Mouse (Mus musculus) liver, embryonic 16.5 days (tissue): ENCODE data around the gene Isyna1. TPM values are rescaled to one million over a fixed set of nuclear protein-coding genes. Genes with fewer than 3 reads are reported as not detected.
"Not testable (repeated sequence)": the region's sequence is repeated elsewhere in the genome, so short reads cannot be mapped to it uniquely, and the experiment has no call there.

Experiments
- ATAC-seq: fragments of 200-750 bp; cut with Nextera tagmentation; 2 replicates; pipeline ENCODE4 v1.8.0; 2017; ENCODE audit warnings: low read depth, mild to moderate bottlenecking, moderate number of reproducible peaks, moderate library complexity
- H3K27ac ChIP-seq: fragments of 300-500 bp; sonication (generic); 2 replicates; pipeline ENCODE4 v1.5.1; 2014; ENCODE audit warnings: mild to moderate bottlenecking, low read length
- H3K27me3 ChIP-seq: fragments of 300-500 bp; sonication (generic); 2 replicates; pipeline ENCODE4 v1.6.1; 2014; ENCODE audit warnings: low read depth, low read length, mixed read lengths; ENCODE audit not compliant: control insufficient read depth, insufficient read depth
- H3K36me3 ChIP-seq: fragments of 300-500 bp; sonication (generic); 2 replicates; pipeline ENCODE4 v1.6.1; 2014; ENCODE audit warnings: mild to moderate bottlenecking; ENCODE audit not compliant: control insufficient read depth, insufficient read depth
- H3K4me1 ChIP-seq: fragments of 300-500 bp; sonication (generic); 2 replicates; pipeline ENCODE4 v1.6.1; 2014; ENCODE audit warnings: low read depth, low read length, mixed read lengths; ENCODE audit not compliant: control insufficient read depth
- H3K4me2 ChIP-seq: fragments of 300-500 bp; sonication (generic); 2 replicates; pipeline ENCODE4 v1.6.1; 2014; ENCODE audit warnings: low read depth, low read length, mixed read lengths
- H3K4me3 ChIP-seq: fragments of 300-500 bp; sonication (generic); 2 replicates; pipeline ENCODE4 v1.5.1; 2014; ENCODE audit warnings: low read depth, mild to moderate bottlenecking, low read length
- H3K9ac ChIP-seq: fragments of 300-500 bp; sonication (generic); 2 replicates; pipeline ENCODE4 v1.6.1; 2014; ENCODE audit warnings: low read depth, low read length
- H3K9me3 ChIP-seq: fragments of 300-500 bp; sonication (generic); replicated peaks from 2 replicates; pipeline ENCODE4 v1.6.1; 2016; ENCODE audit warnings: low read length; ENCODE audit not compliant: control insufficient read depth
- WGBS: fragments of 180-500 bp; shearing (Covaris S2); extraction: QIAGEN DNeasy Blood & Tissue Kit; methylation state at CpG from one replicate; pipeline ENCODE4 v1.1.7; 2014; ENCODE audit not compliant: insufficient replicate concordance; 5-methylcytosine and 5-hydroxymethylcytosine counted together
- polyA plus RNA-seq: library from polyadenylated mRNA; unstranded; fragments of >200 nt; fragmentation: Nextera tagmentation; extraction: Ambion mirVana; gene quantifications from 2 replicates; pipeline ENCODE4 v1.2.1, GENCODE M21; 2015

The Isyna1 gene
- polyA plus RNA-seq, 1 experiment from 2014 or later, result 35.0 TPM

- H3K9me3 ChIP-seq, H3K9ac ChIP-seq, H3K4me2 ChIP-seq, ATAC-seq, H3K27me3 ChIP-seq, H3K4me1 ChIP-seq, H3K27ac ChIP-seq, H3K4me3 ChIP-seq: not testable (repeated sequence)
- WGBS, result 74% methylated on average over 4 of the region's 4 CpGs
- peaks cover 27% of the 10 kb centered on the region for H3K36me3 ChIP-seq
These were observed 6.2 kb upstream of the Isyna1 start for GRCm38 (mm10) chr8:70587955-70588354.

GRCm38 (mm10) chr8:70591569-70591968, 2.6 kb upstream of the Isyna1 start:
- 91% methylated on average over 12 of the region's 12 CpGs for WGBS
- Histone ChIP-seq H3K36me3 (peaks cover 11% of the 10 kb centered on the region), H3K27me3 (no peaks in the 10 kb centered on the region), H3K9ac (no peak overlapping the region), H3K9me3 (no peaks in the 10 kb centered on the region), H3K27ac (no peak overlapping the region), H3K4me2 (no peak overlapping the region), H3K4me1 (peaks cover 32% of the 10 kb centered on the region), H3K4me3 (no peak overlapping the region)
- no peak for ATAC-seq

GRCm38 (mm10) chr8:70593173-70593572, 1.0 kb upstream of the Isyna1 start:
- ATAC-seq, result no peak
- H3K9ac ChIP-seq, result no peak overlapping the region
- H3K36me3 ChIP-seq, result peaks cover 11% of the 10 kb centered on the region
- peak overlapping the region; percentile 100; the same call in 1 of the 2 replicates for H3K4me2 ChIP-seq
- 63% methylated on average over 8 of the region's 8 CpGs for WGBS
- peak overlapping the region; percentile 69; the same call in 1 of the 2 replicates for H3K4me3 ChIP-seq
- peak overlapping the region; percentile 63 for H3K27ac ChIP-seq
- no peaks in the 10 kb centered on the region for H3K9me3 ChIP-seq
- peaks cover 36% of the 10 kb centered on the region for H3K4me1 ChIP-seq
- no peaks in the 10 kb centered on the region for H3K27me3 ChIP-seq

- H3K9ac ChIP-seq, result peak overlapping the region; percentile 68
- H3K27me3 ChIP-seq, result no peaks in the 10 kb centered on the region
- H3K4me2 ChIP-seq, result peak overlapping the region; percentile 100
- H3K4me3 ChIP-seq, result peak overlapping the region; percentile 69
- H3K4me1 ChIP-seq, result peaks cover 41% of the 10 kb centered on the region
- 9% methylated on average over 82 of the region's 82 CpGs for WGBS
- peak overlapping the region; percentile 63 for H3K27ac ChIP-seq
- no peaks in the 10 kb centered on the region for H3K9me3 ChIP-seq
- H3K36me3 ChIP-seq, result peaks cover 11% of the 10 kb centered on the region
- peak; percentile 5 for ATAC-seq
These were observed 720 bp downstream of the Isyna1 start for GRCm38 (mm10) chr8:70594621-70595564.

GRCm38 (mm10) chr8:70595811-70596210, 1.6 kb downstream of the Isyna1 start:
- Histone ChIP-seq H3K27ac (no peak overlapping the region), H3K9me3 (no peaks in the 10 kb centered on the region), H3K4me3 (no peak overlapping the region), H3K27me3 (no peaks in the 10 kb centered on the region), H3K36me3 (peaks cover 7% of the 10 kb centered on the region), H3K4me2 (no peak overlapping the region), H3K4me1 (peaks cover 48% of the 10 kb centered on the region), H3K9ac (no peak overlapping the region)
- 85% methylated on average over 12 of the region's 12 CpGs for WGBS
- ATAC-seq, result no peak

- no peak for ATAC-seq
- H3K4me2 ChIP-seq, result no peak overlapping the region
- WGBS, result 86% methylated on average over 18 of the region's 18 CpGs
- peaks cover 7% of the 10 kb centered on the region for H3K36me3 ChIP-seq
- no peak overlapping the region for H3K9ac ChIP-seq
- no peak overlapping the region for H3K4me3 ChIP-seq
- H3K27me3 ChIP-seq, result no peaks in the 10 kb centered on the region
- no peaks in the 10 kb centered on the region for H3K9me3 ChIP-seq
- H3K27ac ChIP-seq, result no peak overlapping the region
- H3K4me1 ChIP-seq, result peaks cover 52% of the 10 kb centered on the region
These were observed 2.0 kb downstream of the Isyna1 start for GRCm38 (mm10) chr8:70596216-70596615.

- no peak for ATAC-seq
- no peak overlapping the region for H3K27ac ChIP-seq
- H3K36me3 ChIP-seq, result peaks cover under 1% of the 10 kb centered on the region; the same call in 1 of the 2 replicates
- H3K4me2 ChIP-seq, result no peak overlapping the region
- H3K9me3 ChIP-seq, result no peaks in the 10 kb centered on the region; the same call in 1 of the 2 replicates
- H3K9ac ChIP-seq, result no peak overlapping the region
- no peaks in the 10 kb centered on the region for H3K27me3 ChIP-seq
- peaks cover 58% of the 10 kb centered on the region for H3K4me1 ChIP-seq
- WGBS, result 80% methylated on average over 17 of the region's 17 CpGs
- no peak overlapping the region for H3K4me3 ChIP-seq
These were observed 2.7 kb downstream of the Isyna1 start for GRCm38 (mm10) chr8:70596775-70597416.

GRCm38 (mm10) chr8:70597417-70598272, 3.5 kb downstream of the Isyna1 start:
- WGBS, result 61% methylated on average over 54 of the region's 68 CpGs
- peak overlapping the region; percentile 61 for H3K4me2 ChIP-seq
- H3K4me1 ChIP-seq, result peaks cover 53% of the 10 kb centered on the region

More at GRCm38 (mm10) chr8:70597417-70598272, 3.5 kb downstream of the Isyna1 start:
- Histone ChIP-seq H3K27me3 (no peaks in the 10 kb centered on the region), H3K4me3 (peak overlapping the region; percentile 42), H3K9ac (peak overlapping the region; percentile 28; the same call in 1 of the 2 replicates), H3K27ac (no peak overlapping the region), H3K36me3 (no peaks in the 10 kb centered on the region), H3K9me3 (no peaks in the 10 kb centered on the region; the same call in 1 of the 2 replicates)
- ATAC-seq, result no peak
